Mouse (Mus musculus) forebrain, embryonic 16.5 days (tissue): ENCODE data around the gene Olfr826. TPM values are rescaled to one million over a fixed set of nuclear protein-coding genes. Genes with fewer than 3 reads are reported as not detected.
A peak's percentile ranks its signal among the peaks of the same experiment; 100 is the strongest.
"Not testable (repeated sequence)": the region's sequence is repeated elsewhere in the genome, so short reads cannot be mapped to it uniquely, and the experiment has no call there.

Experiments
- ATAC-seq: fragments of 200-750 bp; cut with Nextera tagmentation; 2 replicates; pipeline ENCODE4 v1.8.0; 2017; ENCODE audit warnings: mild to moderate bottlenecking, moderate library complexity
- H3K27ac ChIP-seq: fragments of 300-500 bp; sonication (generic); 2 replicates; pipeline ENCODE4 v1.5.1; 2014; ENCODE audit warnings: low read length, control low read depth
- H3K27me3 ChIP-seq: fragments of 300-500 bp; sonication (generic); replicated peaks from 2 replicates; pipeline ENCODE4 v1.6.1; 2014; ENCODE audit warnings: low read length; ENCODE audit not compliant: control insufficient read depth, insufficient read depth
- H3K36me3 ChIP-seq: fragments of 300-500 bp; sonication (generic); 2 replicates; pipeline ENCODE4 v1.6.1; 2014; ENCODE audit not compliant: control insufficient read depth, insufficient read depth
- H3K4me1 ChIP-seq: fragments of 300-500 bp; sonication (generic); replicated peaks from 2 replicates; pipeline ENCODE4 v1.6.1; 2014; ENCODE audit warnings: low read length; ENCODE audit not compliant: control insufficient read depth, insufficient read depth
- H3K4me2 ChIP-seq: fragments of 300-500 bp; sonication (generic); 2 replicates; pipeline ENCODE4 v1.6.1; 2014; ENCODE audit warnings: mild to moderate bottlenecking, low read length, control low read depth
- H3K4me3 ChIP-seq: fragments of 300-500 bp; sonication (generic); replicated peaks from 2 replicates; pipeline ENCODE4 v1.5.1; 2014; ENCODE audit warnings: mild to moderate bottlenecking, low read length, control low read depth
- H3K9ac ChIP-seq: fragments of 300-500 bp; sonication (generic); replicated peaks from 2 replicates; pipeline ENCODE4 v1.6.1; 2014; ENCODE audit warnings: low read depth, low read length, control low read depth
- H3K9me3 ChIP-seq: fragments of 300-500 bp; sonication (generic); 2 replicates; pipeline ENCODE4 v1.6.1; 2016; ENCODE audit warnings: low read length; ENCODE audit not compliant: control insufficient read depth
- WGBS: fragments of 180-500 bp; shearing (Covaris S2); extraction: QIAGEN DNeasy Blood & Tissue Kit; methylation state at CpG from one replicate; pipeline ENCODE4 v1.1.7; 2014; 5-methylcytosine and 5-hydroxymethylcytosine counted together
- polyA plus RNA-seq: library from polyadenylated mRNA; unstranded; fragments of >200 nt; fragmentation: Nextera tagmentation; extraction: Ambion mirVana; gene quantifications from 2 replicates; pipeline ENCODE4 v1.2.1, GENCODE M21; 2015

Olfr826 gene
- polyA plus RNA-seq, result not detected in 2 replicates

GRCm38 (mm10) chr10:130184086-130184485 is at the start of gene Olfr826:
Olfr826 (minus strand) TSS chr10:130184186.
- Histone ChIP-seq H3K4me3 (no peak within 1 kb of the TSS), H3K27ac (no peak within 1 kb of the TSS), H3K27me3 (no peaks in the 10 kb centered on the region), H3K9me3 (no peaks in the 10 kb centered on the region), H3K36me3 (no peaks in the 10 kb centered on the region), H3K9ac (no peak within 1 kb of the TSS), H3K4me2 (no peak within 1 kb of the TSS), H3K4me1 (no peaks in the 10 kb centered on the region)
- WGBS, result 73% methylated on average over 1 of the region's 1 CpGs
- no peak for ATAC-seq

DNA sequence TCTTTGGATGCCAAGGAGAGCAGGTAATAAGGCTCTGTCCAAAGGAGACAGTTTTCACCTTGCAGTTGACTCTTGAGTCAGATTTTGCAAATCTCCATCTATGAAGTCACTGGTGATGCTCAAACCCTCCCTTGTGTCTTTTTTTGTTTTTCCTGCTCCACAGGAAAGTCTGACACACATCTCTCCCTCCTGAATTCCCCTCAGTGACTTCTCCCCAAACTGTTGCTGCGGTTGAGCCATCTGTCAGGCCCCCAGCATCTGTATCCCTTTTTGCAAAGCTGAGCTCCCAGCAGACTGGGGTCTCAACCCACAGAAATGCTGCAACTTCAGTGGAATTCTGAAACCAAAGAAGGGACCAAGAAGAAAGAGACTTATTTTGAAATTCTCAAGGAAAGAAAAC is 48.1 kb upstream of the Olfr826 start:
- no peak overlapping the region for H3K27ac ChIP-seq
- H3K4me2 ChIP-seq, result no peak overlapping the region
- no peaks in the 10 kb centered on the region for H3K27me3 ChIP-seq
- no peak overlapping the region for H3K4me3 ChIP-seq
- WGBS, result 81% methylated on average over 1 of the region's 1 CpGs
- no peaks in the 10 kb centered on the region for H3K36me3 ChIP-seq
- no peaks in the 10 kb centered on the region for H3K9me3 ChIP-seq
- H3K4me1 ChIP-seq, result no peaks in the 10 kb centered on the region
- H3K9ac ChIP-seq, result no peak overlapping the region
- no peak for ATAC-seq

DNA sequence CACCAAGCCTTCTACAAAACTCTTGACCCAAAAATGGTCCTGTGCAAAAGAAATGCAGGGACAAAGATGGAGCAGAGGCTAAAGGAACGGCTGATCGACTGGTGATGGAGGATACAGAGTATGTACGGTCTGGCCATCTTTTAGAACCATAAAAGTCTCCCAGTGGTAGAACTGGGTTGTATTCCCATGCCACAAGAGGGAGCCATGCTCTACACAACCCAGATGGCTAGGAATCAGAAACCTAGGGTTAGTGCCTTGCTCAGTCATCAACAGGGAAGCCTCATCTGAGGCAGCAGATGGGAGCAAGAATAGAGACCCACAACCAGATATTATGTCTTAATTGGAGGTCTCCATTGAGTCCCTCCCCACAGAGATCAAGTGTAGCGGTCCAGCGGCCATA is 45.6 kb upstream of the Olfr826 start:
- 90% methylated on average over 5 of the region's 5 CpGs for WGBS
- no peaks in the 10 kb centered on the region for H3K4me1 ChIP-seq
- no peaks in the 10 kb centered on the region for H3K36me3 ChIP-seq
- no peak for ATAC-seq
- no peaks in the 10 kb centered on the region for H3K27me3 ChIP-seq
- H3K4me3 ChIP-seq, result no peak overlapping the region
- no peak overlapping the region for H3K27ac ChIP-seq
- no peak overlapping the region for H3K9ac ChIP-seq
- H3K9me3 ChIP-seq, result no peaks in the 10 kb centered on the region
- no peak overlapping the region for H3K4me2 ChIP-seq

DNA sequence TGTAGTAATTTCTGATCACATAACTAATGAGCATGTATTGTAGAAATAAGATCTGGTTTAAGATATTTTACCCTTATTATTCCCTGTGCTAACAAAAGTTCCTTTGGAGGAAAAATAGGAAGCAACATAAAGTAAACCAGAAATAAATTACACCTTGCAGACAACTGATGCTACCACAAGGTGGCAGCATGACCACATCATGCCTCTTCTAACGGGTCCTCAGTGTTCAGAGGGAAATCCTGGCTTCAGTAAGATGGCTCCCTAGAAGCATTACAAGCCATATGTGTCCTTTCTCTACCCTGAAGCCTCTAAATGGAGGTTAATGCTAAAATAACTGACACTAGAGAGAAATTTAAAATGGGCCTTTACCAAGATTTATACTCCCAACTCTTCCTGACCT is 44.3 kb upstream of the Olfr826 start:
- Histone ChIP-seq H3K9me3 (no peaks in the 10 kb centered on the region), H3K4me1 (no peaks in the 10 kb centered on the region), H3K27me3 (no peaks in the 10 kb centered on the region), H3K4me2 (no peak overlapping the region), H3K9ac (no peak overlapping the region), H3K4me3 (no peak overlapping the region), H3K36me3 (no peaks in the 10 kb centered on the region), H3K27ac (no peak overlapping the region)
- 0% methylated on average over 1 of the region's 1 CpGs for WGBS
- peak; percentile 96 for ATAC-seq

- no peaks in the 10 kb centered on the region for H3K4me1 ChIP-seq
- no peaks in the 10 kb centered on the region for H3K9me3 ChIP-seq
- no peak overlapping the region for H3K27ac ChIP-seq
- no peaks in the 10 kb centered on the region for H3K27me3 ChIP-seq
- H3K4me2 ChIP-seq, result no peak overlapping the region
- H3K4me3 ChIP-seq, result no peak overlapping the region
- no peaks in the 10 kb centered on the region for H3K36me3 ChIP-seq
- H3K9ac ChIP-seq, result no peak overlapping the region
- ATAC-seq, result no peak
- WGBS, result 86% methylated on average over 3 of the region's 3 CpGs
Measured at GRCm38 (mm10) chr10:130225034-130225433, 41.0 kb upstream of the Olfr826 start.

GRCm38 (mm10) chr10:130214303-130214702 is 30.3 kb upstream of the Olfr826 start, which contains the start of gene Olfr827:
Olfr827 (minus strand) TSS chr10:130214403.
- no peak within 1 kb of the TSS for H3K4me2 ChIP-seq
- ATAC-seq, result no peak

DNA sequence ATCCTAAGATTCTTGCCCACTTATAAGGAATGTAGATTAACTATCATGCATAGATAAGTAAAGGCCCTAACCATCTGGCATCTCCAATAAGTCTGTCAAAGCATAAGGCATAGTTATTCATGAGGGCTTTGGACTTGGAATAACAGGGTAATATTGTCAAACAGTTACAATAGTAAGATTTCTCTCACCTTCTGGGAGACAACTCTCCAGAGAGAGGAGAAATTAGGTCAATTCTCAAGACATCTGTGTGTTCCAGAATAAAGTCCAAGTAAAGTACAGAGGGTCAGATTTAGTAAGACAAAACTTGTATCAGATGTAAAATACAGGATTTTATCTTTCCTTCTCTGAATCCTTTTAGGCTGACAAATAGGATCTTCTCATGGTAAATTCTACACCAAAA is 17.3 kb downstream of the Olfr826 start, which contains the start of gene Olfr825:
Olfr825 (minus strand) TSS at position 101 of the 400 bp plus-strand sequence.
- no peak within 1 kb of the TSS for H3K4me3 ChIP-seq
- H3K9ac ChIP-seq, result no peak within 1 kb of the TSS
- no peaks in the 10 kb centered on the region for H3K27me3 ChIP-seq
- H3K36me3 ChIP-seq, result no peaks in the 10 kb centered on the region
- no peak for ATAC-seq
- no peak within 1 kb of the TSS for H3K27ac ChIP-seq
- H3K4me1 ChIP-seq, result no peaks in the 10 kb centered on the region
- H3K4me2 ChIP-seq, result no peak within 1 kb of the TSS
- H3K9me3 ChIP-seq, result no peaks in the 10 kb centered on the region; the same call in 1 of the 2 replicates

More at GRCm38 (mm10) chr10:130214303-130214702, 30.3 kb upstream of the Olfr826 start, which contains the start of gene Olfr827:
- Histone ChIP-seq H3K27ac (no peak within 1 kb of the TSS), H3K4me3 (no peak within 1 kb of the TSS), H3K4me1 (no peaks in the 10 kb centered on the region), H3K36me3 (no peaks in the 10 kb centered on the region), H3K9me3 (no peaks in the 10 kb centered on the region), H3K9ac (no peak within 1 kb of the TSS), H3K27me3 (no peaks in the 10 kb centered on the region)
- WGBS, result 88% methylated on average over 1 of the region's 1 CpGs

DNA sequence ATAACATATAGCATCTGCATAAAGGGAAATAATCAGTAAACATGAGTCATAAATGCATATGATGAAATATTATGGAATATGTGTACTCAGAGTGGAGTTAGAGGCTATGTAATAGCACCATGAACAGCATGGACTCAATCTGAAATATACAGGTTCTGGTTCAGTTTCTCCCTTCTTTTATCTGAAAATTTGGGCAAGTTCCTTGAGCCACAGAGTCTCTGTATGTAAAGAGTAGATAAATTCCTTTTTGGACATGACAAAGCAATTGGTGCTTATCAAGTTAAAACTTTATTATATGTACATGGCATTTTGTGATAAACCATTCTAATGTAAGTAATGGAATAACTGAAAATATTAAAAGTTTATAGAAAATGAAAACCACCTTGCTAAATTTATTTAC is 18.8 kb downstream of the Olfr826 start:
- Histone ChIP-seq H3K9me3 (no peaks in the 10 kb centered on the region), H3K4me2 (no peak overlapping the region), H3K4me1 (no peaks in the 10 kb centered on the region), H3K27ac (no peak overlapping the region), H3K4me3 (no peak overlapping the region), H3K9ac (no peak overlapping the region), H3K27me3 (no peaks in the 10 kb centered on the region), H3K36me3 (no peaks in the 10 kb centered on the region)
- no peak for ATAC-seq

DNA sequence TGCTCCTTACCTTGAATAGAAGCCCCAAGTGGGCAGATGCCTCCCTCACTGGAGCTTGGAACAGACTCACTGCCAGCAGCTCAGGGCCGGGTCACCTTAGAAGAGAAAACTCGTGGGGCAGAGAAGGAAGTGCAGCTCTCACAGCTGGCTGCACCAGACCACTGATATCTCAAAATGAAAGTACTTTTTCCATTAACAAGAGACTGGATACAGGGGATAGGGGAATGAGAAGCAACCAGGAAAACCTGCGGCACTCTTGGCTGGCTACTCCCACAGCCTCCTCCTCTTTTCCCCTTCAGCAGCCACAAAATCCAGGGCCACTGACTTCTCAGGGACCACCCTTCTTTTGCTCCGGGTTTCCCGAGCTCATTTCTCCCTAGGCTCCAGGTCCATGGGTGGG is 39.9 kb downstream of the Olfr826 start:
- Histone ChIP-seq H3K4me2 (no peak overlapping the region), H3K27me3 (no peaks in the 10 kb centered on the region), H3K36me3 (no peaks in the 10 kb centered on the region), H3K27ac (no peak overlapping the region), H3K4me3 (no peak overlapping the region), H3K9ac (no peak overlapping the region), H3K4me1 (no peaks in the 10 kb centered on the region), H3K9me3 (no peaks in the 10 kb centered on the region)
- 86% methylated on average over 5 of the region's 5 CpGs for WGBS
- no peak for ATAC-seq

- not testable (repeated sequence) for H3K9me3 ChIP-seq, H3K4me2 ChIP-seq, H3K27ac ChIP-seq, H3K27me3 ChIP-seq, H3K36me3 ChIP-seq, H3K4me1 ChIP-seq, H3K9ac ChIP-seq, H3K4me3 ChIP-seq, ATAC-seq
- WGBS, result 84% methylated on average over 5 of the region's 5 CpGs
Measured at GRCm38 (mm10) chr10:130142481-130142880, 41.5 kb downstream of the Olfr826 start.
